Mouse (Mus musculus) layer of hippocampus, adult 2 months (tissue): Measurements from ENCODE around the gene Fli1. TPM values are rescaled to one million over a fixed set of nuclear protein-coding genes. Genes with fewer than 3 reads are reported as not detected.
A peak's percentile ranks its signal among the peaks of the same experiment; 100 is the strongest.

Experiments used
- DNase-seq, 2 experiments: peaks; one replicate each; pipeline ENCODE4 v3.0.0; 2022; ENCODE audit warnings: low spot score in 2 of 2
- H3K27ac ChIP-seq: fragments of 200-600 bp; 2 replicates; pipeline ENCODE4 v1.8.1; 2022
- H3K4me3 ChIP-seq: fragments of 200-600 bp; 2 replicates; pipeline ENCODE4 v1.8.1; 2022; ENCODE audit warnings: mild to moderate bottlenecking
- CTCF ChIP-seq: fragments of 200-600 bp; conservative IDR thresholded peaks from 2 replicates; pipeline ENCODE4 v1.8.1; 2022; ENCODE audit warnings: antibody characterized with exemption, mild to moderate bottlenecking, moderate library complexity
- total RNA-seq, 2 experiments: library from RNA; stranded (reverse); gene quantifications; 2 replicates each; pipeline ENCODE4 v1.2.3; 2021

Fli1 gene
- total RNA-seq, 2 experiments from 2014 or later = 4.0 to 4.3 TPM

DNA sequence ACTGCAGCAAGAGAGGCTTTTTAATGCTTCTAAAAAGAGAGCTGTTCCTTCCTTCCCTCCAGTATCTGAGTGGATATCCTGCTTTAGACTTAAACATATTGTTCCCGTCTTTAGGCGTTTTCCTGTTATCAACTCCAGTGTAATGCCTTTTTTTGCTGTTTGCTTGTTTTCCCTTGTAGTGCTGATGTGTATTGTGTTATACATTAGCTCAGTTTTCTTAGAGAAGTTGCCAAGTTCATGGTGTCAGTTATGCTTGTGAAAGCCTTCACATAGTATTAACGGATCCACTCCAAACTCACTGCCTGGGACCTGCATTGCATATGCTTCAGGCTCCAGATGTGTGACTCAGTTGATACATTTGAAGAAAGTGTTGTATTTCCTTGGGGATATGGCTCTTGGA lies 22.6 kb upstream of the Fli1 start:
- no peak for DNase-seq
- TF ChIP-seq CTCF = no peak
- Histone ChIP-seq H3K4me3 (no peak overlapping the region), H3K27ac (no peak overlapping the region)

DNA sequence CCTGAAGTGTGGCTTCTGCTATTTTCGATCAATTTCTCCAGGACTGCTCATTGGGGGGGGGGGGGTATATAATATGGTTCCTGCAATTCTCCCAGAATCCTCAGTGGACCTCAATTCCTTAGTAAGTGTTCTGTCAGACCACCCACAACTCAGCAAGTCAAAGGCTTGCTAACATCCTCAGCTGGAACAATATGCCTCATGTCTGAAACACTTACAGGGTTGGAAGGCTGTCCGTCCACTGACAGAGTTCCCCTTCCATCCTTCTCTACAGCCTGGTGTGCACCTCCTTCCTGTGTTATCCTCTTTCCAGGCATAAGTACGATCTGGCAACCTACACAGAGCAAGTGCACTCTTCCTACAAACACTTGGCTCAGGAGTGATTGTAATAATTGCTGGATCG lies 20.2 kb upstream of the Fli1 start:
- DNase-seq = no peak
- TF ChIP-seq CTCF = no peak
- Histone ChIP-seq H3K27ac (no peak overlapping the region), H3K4me3 (no peak overlapping the region)

DNA sequence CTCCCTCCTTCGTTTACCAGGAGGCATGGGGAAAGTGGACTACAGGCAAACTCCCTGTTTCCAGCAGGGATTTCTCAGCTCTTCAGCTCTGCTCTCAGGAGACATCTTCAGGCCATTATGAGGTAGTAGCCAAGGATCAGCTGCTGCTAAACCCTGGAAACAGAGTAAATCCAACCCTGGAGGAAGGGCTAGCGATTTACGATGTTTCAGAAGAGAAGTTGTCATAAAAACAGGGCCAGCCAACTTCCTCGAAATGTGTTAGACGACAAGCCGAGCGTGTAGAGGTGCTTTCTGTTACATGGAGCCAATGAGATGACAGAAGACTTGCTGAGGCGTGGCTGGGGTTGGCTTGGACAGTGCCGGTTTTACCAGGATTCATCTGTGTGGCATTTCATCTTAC lies 19.7 kb upstream of the Fli1 start:
- TF ChIP-seq CTCF = peak; percentile 75
- no peak for DNase-seq
- H3K4me3 ChIP-seq = no peak overlapping the region

DNA sequence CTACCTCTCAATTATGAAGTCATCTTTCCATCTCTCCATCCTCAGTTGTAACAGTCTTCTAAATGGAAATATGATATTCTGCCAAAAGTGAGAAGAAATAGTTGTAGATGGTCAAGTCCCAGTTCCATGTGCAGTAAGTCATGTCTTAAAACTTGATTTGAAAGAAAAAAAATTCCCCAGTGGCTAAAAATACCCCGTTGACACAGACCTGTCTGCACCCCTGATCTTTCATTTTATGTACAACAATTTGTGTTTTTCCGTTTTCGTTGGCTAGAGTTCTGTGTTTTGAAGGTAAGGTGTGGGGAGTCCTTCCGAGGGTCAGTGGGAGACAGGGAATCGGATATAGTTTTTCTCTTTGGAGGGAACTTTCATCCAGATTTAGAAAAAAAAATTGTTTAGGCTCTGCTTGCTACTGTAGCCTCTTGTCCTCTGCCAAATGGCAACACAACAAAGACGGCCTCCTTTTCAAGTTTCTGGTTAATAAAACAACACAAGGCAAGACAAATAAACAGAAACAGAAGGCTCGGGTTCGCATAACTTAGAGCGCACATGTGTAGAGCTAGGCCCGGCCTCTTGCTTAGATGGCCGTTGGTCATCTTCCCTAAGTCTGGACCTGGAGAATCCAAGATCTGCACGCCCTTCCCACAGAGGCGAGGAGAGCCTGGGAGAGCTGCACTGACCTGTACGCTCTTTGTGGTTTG lies 18.7 kb upstream of the Fli1 start:
- no peak for DNase-seq
- TF ChIP-seq CTCF = no peak
- Histone ChIP-seq H3K4me3 (no peak overlapping the region), H3K27ac (peak overlapping the region; percentile 3; the same call in 1 of the 2 replicates)

More for the DNA sequence above, 19.7 kb upstream of the Fli1 start:
- no peak overlapping the region for H3K27ac ChIP-seq

DNA sequence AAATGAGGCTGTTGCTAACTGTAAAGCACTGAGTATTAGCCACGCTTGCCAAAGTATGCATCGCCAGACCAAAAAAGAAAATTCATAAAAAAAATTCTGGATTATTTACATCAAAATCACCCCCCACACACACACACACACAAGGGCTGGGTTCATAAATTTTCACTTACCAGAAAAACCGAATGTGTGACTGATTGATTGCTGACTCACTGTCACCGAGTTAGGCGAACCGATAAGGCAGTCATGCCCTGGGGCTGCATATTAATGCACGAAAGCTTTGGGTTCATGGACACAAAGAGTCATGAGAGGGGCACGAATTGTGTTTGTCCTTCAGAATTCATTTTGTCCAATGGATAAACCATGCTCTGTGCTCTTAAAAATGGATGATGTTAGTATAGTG lies 17.2 kb upstream of the Fli1 start:
- no peak for DNase-seq
- Histone ChIP-seq H3K27ac (no peak overlapping the region), H3K4me3 (no peak overlapping the region)
- no peak for TF ChIP-seq CTCF

DNA sequence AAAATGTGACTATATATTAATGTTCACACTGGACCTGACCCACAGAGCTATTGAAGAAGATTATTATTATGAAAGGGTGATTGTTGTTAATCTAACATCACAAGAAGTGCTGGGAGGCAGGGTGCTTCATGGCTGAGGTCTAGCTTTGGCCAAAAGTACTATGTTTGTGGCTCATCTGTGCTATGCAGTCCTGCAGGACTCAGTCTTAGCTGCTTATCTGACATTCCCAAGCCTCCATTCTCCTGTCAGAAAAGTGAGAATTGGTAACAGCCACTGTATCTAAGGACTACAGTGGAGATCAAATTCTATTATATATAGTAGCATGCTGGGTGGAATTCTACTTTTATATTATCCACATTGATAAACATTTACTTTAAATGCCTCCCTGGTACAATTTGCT lies 16.8 kb upstream of the Fli1 start:
- Histone ChIP-seq H3K4me3 (no peak overlapping the region), H3K27ac (no peak overlapping the region)
- no peak for DNase-seq
- no peak for TF ChIP-seq CTCF

DNA sequence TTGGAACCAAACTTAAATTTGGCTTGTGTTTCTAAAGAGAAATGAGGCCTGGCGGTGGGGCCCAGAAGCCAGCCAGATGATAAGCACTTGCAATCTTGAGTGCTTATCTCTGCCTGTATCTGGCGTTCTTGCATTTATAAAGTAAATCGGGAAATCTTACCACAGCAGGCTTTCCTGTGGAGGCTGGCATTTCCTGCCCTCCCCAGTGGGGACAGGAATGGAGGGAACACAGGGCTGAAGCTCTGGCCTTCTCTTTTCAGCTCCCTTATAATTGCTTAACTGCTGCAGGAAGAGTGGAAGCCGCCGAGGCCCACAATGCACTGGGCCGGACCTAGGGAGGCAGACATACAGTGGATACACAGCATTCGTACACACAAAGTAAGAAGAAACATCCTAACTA lies 13.7 kb upstream of the Fli1 start:
- Histone ChIP-seq H3K4me3 (no peak overlapping the region), H3K27ac (no peak overlapping the region)
- no peak for DNase-seq
- no peak for TF ChIP-seq CTCF

DNA sequence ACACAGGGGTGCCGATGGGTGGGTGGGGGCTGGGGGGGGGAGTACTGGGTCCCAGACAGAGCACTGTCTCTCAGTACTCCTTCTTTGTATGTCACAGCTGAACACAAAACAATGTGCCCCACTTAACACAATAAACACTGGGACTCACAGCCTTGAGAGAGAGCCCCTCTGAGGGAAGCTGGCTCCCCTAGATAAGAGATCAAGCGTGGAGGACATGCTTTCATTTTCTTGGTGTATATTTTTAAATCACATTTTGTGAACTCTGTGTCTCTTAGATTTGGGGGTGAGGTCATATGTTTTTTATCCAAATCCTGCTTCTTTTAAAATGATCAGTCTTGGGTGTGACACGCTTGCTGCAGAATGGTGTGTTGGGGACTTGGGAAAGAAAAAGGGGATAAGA lies 12.6 kb upstream of the Fli1 start:
- DNase-seq = no peak
- no peak overlapping the region for H3K4me3 ChIP-seq
- H3K27ac ChIP-seq = peak overlapping the region; percentile 18; the same call in 1 of the 2 replicates
- TF ChIP-seq CTCF = no peak

DNA sequence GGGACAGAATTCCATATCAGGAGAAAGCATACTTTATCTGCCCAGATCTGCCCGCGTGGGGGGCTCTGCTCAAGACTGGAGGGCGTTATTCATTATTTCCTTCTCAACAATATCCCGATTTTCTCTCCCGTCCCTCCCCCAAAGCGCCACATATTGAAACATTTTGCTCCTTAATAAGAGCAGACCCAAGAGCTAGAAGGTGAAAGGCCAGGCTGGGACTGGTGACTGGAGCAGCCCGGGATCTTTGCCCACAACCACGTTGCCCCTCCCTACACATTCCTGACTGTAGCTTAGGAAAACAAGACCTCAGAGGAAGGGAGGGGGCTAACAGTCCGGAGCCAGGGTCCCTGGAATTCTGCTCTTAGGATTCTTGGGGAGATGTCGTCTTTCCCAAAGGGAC lies 7.9 kb upstream of the Fli1 start:
- Histone ChIP-seq H3K27ac (no peak overlapping the region), H3K4me3 (no peak overlapping the region)
- DNase-seq = no peak
- TF ChIP-seq CTCF = no peak

DNA sequence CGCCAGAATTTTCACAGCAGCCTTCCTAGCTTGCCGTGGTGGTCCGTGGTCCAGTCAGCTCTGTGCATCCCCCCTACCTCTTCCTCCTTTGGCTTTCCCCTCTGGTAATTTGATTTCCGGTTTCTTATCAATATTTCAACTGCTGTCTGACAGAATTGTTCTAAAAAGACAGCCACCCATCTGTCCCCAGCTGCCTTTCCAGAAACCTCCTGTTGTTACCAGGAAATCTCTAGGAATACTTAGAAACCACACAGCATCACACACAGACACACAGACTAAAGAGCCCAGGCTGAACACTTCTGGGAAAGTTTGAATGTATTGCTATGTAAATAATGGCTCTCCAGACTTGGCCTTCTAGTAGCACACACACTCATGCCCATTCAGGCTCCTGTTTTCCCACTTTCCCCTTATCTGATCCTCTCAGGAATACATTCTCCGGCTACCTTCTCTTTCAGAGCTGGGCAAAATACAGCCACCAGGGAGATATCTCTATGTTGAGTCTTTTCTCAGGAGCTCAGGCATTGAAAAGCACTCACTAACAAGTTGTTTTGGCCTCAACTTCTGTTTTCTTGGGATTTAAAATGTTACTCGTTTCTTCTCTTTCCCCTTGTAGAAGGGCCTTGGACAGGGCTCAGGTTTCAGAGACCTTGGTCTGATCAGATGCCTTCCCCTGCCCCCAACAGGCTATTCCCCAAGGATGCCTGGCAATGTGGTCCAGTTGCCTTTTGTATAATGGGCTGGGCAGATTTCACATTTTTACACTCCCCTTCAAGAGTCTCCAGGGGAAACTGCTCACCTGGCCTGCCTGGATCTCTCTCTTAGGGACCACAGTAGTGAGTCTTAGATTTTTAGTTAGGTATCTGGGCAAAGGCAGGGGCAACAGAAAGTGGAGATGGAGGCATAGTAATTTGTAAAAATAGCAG lies 7.1 kb upstream of the Fli1 start:
- H3K4me3 ChIP-seq = no peak overlapping the region
- DNase-seq = no peak
- H3K27ac ChIP-seq = no peak overlapping the region
- no peak for TF ChIP-seq CTCF

DNA sequence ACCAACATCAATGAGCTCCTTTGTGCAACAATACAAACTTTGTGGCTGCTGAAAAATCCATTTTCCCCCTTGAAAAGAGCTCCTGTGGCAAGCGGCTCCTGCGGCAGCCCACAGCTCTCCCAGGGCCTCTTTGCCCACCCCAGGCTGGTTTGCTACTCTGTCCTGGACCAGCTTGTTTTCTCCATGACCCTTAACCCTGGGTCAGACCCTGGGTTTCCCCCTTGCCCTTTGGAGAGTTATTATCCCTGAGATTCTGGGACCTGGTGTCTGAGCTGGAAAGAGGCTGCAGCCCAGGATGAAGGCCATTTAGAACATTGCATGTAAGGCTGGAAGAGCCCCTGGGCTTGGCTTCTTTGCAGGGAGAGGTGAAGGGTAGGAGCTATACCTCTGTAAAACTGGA lies 4.1 kb upstream of the Fli1 start:
- no peak overlapping the region for H3K27ac ChIP-seq
- DNase-seq = no peak
- no peak for TF ChIP-seq CTCF
- no peak overlapping the region for H3K4me3 ChIP-seq

DNA sequence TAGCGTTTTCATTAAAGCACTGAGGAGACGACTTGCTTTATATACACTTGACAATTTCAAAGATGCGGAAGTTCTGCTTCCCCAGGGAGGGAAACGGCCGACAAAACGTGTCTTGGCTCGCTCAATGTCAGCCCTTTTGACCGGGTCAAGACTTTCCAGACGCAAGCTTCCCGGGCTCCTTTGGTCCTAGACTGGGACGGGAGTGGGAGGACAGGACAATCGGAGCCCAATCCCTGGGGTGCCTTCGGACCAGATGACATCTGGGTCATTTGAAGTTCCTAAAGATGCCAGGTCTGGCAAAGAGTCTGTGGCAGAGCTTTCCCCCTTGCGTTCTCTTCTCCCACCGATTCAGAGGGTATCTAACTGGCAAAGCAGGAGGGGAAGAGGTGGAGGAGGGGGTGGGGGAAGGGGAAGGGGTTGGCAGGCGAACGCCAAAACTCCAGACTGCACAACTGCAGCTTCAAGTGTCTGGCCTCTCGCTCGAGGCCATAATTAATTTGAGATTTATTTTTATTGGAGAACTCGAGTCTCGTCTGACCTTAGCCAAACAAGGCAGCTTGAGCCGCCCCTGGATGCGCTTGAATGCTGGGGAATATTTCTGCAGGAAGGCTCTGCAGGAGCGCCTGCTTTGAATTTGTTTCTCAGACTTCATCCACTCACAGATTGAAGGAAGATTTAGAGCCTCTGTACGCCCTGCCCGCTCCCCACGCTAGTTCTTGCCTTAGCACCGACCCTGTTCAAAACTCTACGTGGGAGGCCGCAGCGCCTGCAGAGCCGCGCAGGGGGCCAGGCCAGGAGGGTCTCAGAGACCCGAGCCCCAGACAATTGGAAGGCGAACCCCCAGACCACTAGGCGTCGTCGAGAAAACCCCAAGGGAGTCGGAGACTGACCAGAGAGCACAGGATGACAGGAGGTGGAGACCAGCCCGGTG lies 2.3 kb upstream of the Fli1 start:
- Histone ChIP-seq H3K27ac (peak overlapping the region; percentile 33; the same call in 1 of the 2 replicates), H3K4me3 (no peak overlapping the region)
- no peak for DNase-seq
- TF ChIP-seq CTCF = no peak

DNA sequence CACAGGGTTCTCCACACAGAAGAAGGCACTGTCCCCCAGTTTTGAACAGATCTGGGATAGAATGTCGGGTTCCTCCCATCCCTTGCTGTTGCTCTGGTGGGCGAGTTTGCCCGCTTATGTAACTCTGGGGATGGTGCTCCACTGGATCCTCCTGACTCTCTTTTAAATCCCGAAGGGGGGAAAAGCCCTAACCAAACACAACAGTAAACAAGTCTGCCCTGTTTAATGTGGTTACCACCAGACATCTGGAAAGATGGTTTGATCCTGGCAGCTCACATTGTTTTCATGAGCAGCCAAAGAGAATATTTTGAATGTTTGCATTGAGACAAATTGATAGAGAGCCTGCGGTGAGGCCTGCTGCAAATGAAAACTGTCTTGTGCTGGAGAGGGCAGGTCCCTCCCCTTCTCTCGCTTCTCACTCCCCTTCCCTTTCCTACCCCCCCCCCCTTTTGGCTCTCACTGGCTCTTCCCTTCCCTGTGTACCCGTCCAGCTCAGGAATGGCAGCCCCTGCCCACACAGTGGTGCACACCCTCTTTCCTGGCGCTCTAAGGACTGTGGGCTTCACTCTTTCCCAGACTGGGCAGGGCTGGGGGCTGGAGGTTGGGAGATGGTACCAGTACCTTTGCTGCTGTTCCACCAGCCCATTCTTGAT lies 1.4 kb upstream of the Fli1 start:
- TF ChIP-seq CTCF = no peak
- DNase-seq = no peak
- H3K27ac ChIP-seq = peak overlapping the region; percentile 33; the same call in 1 of the 2 replicates
- no peak overlapping the region for H3K4me3 ChIP-seq
